In genomic region chr1:78433472-78433871, GRCm38 (mm10) we compare ENCODE assay signal across 30 mouse cellular contexts.
"Had no signal": no experiment of that assay in that cellular context is flagged by ENCODE, and none has a peak within 500 bp of the region (broad histone marks: within the 10 kb centered on the region; RNA-seq: fewer than 3 reads in every experiment).

No protein-coding gene starts in this region.

- H3K27me3 ChIP-seq: limb, embryonic 12.5 days; limb, embryonic 13.5 days; limb, embryonic 15.5 days; liver, embryonic 12.5 days; liver, embryonic 13.5 days; liver, embryonic 15.5 days; lung, embryonic 15.5 days; megakaryocyte, embryonic 14.5 days; midbrain, embryonic 12.5 days; midbrain, embryonic 15.5 days; neural tube, embryonic 12.5 days had no signal

- H3K4me1 ChIP-seq: limb, embryonic 15.5 days; liver, embryonic 12.5 days; liver, embryonic 13.5 days; liver, embryonic 15.5 days; lung, embryonic 15.5 days; midbrain, embryonic 15.5 days had no signal

- H3K9me3 ChIP-seq: limb, embryonic 10.5 days; limb, embryonic 12.5 days; limb, embryonic 13.5 days; limb, embryonic 15.5 days; liver, embryonic 12.5 days; liver, embryonic 13.5 days; liver, embryonic 15.5 days; lung, embryonic 15.5 days; megakaryocyte, embryonic 14.5 days; midbrain, embryonic 10.5 days; midbrain, embryonic 12.5 days; midbrain, embryonic 13.5 days; midbrain, embryonic 15.5 days; neural tube, embryonic 12.5 days had no signal

- H3K27ac ChIP-seq: limb, embryonic 10.5 days; limb, embryonic 12.5 days; limb, embryonic 13.5 days; limb, embryonic 15.5 days; liver, embryonic 12.5 days; liver, embryonic 13.5 days; liver, embryonic 14.5 days; liver, embryonic 15.5 days; lung, embryonic 15.5 days; macrophage; midbrain, embryonic 10.5 days; midbrain, embryonic 12.5 days; midbrain, embryonic 13.5 days; midbrain, embryonic 15.5 days; neural tube, embryonic 12.5 days had no signal

- H3K4me2 ChIP-seq: limb, embryonic 12.5 days; limb, embryonic 13.5 days; limb, embryonic 15.5 days; liver, embryonic 11.5 days; liver, embryonic 12.5 days; liver, embryonic 13.5 days; liver, embryonic 15.5 days; lung, embryonic 14.5 days; lung, embryonic 15.5 days; midbrain, embryonic 11.5 days; midbrain, embryonic 12.5 days; midbrain, embryonic 13.5 days; midbrain, embryonic 15.5 days; neural tube, embryonic 12.5 days had no signal

- H3K4me3 ChIP-seq: limb, embryonic 10.5 days; limb, embryonic 12.5 days; limb, embryonic 13.5 days; limb, embryonic 15.5 days; liver, embryonic 12.5 days; liver, embryonic 13.5 days; liver, embryonic 15.5 days; lung, embryonic 15.5 days; megakaryocyte, embryonic 14.5 days; midbrain, embryonic 10.5 days; midbrain, embryonic 12.5 days; midbrain, embryonic 13.5 days; midbrain, embryonic 15.5 days; myocyte; neural tube, embryonic 12.5 days had no signal

- DNase-seq: left cerebral cortex, postnatal 4 days; liver; liver, embryonic 13.5 days; liver, postnatal 0 days; lung, adult 18-20 months; lung, adult 2 months; lung, embryonic 14.5 days; lung, postnatal 10 days; lung, postnatal 14 days; lung, postnatal 36 days; lung, postnatal 4 days; midbrain, embryonic 14.5 days had no signal

- H3K36me3 ChIP-seq: midbrain, embryonic 12.5 days; midbrain, embryonic 15.5 days; neural tube, embryonic 12.5 days had no signal

- H3K9ac ChIP-seq: limb, embryonic 12.5 days; limb, embryonic 13.5 days; limb, embryonic 15.5 days; liver, embryonic 12.5 days; liver, embryonic 13.5 days; liver, embryonic 14.5 days; liver, embryonic 15.5 days; liver, postnatal 0 days; lung, embryonic 14.5 days; lung, embryonic 15.5 days; midbrain, embryonic 12.5 days; midbrain, embryonic 13.5 days; midbrain, embryonic 15.5 days; neural tube, embryonic 12.5 days had no signal
